Mouse (Mus musculus): ENCODE measurements around the gene Zfp87.

Gene Zfp87

GRCm38 (mm10) chr13:67525753-67526410, at the start of gene Zfp87, which contains the start of gene Gm26965:
Gene Zfp87 (minus strand): TSS chr13:67526177.
Gene Gm26965 (minus strand): TSS chr13:67526151.
- peak; percentile 85 to 92 for DNase-seq (ENCODE audit: low spot score in 2 of 2)

GRCm38 (mm10) chr13:67572591-67573189, 46.7 kb upstream of the Zfp87 start:
- no peak for DNase-seq (ENCODE audit: low spot score in 2 of 2)

GRCm38 (mm10) chr13:67553730-67554129, 27.8 kb upstream of the Zfp87 start, which contains the start of gene Zfp748:
Gene Zfp748 (minus strand): TSS chr13:67553830.
- no peak for DNase-seq (ENCODE audit: low spot score in 2 of 2)

- DNase-seq (ENCODE audit: low spot score in 2 of 2) = peak; percentile 82 to 89
Observed at GRCm38 (mm10) chr13:67552505-67553346, 26.7 kb upstream of the Zfp87 start.

GRCm38 (mm10) chr13:67545941-67546340, 20.0 kb upstream of the Zfp87 start:
- DNase-seq (ENCODE audit: low spot score in 2 of 2) = no peak

- DNase-seq (ENCODE audit: low spot score in 2 of 2) = no peak
Observed at GRCm38 (mm10) chr13:67527049-67527730, 1.2 kb upstream of the Zfp87 start.

- DNase-seq (ENCODE audit: low spot score in 2 of 2) = no peak
Observed at GRCm38 (mm10) chr13:67500908-67501307, 25.1 kb downstream of the Zfp87 start.

- peak; percentile 67 to 83 for DNase-seq (ENCODE audit: low spot score in 2 of 2)
Observed at GRCm38 (mm10) chr13:67500084-67500719, 25.8 kb downstream of the Zfp87 start, which contains the start of gene Zfp58. Gene Zfp58 (minus strand): TSS chr13:67500555.

GRCm38 (mm10) chr13:67495631-67496030, 30.3 kb downstream of the Zfp87 start:
- DNase-seq (ENCODE audit: low spot score in 2 of 2) = no peak

- no peak for DNase-seq (ENCODE audit: low spot score in 2 of 2)
Observed at GRCm38 (mm10) chr13:67484424-67484811, 41.6 kb downstream of the Zfp87 start.

GRCm38 (mm10) chr13:67483625-67484423, 42.2 kb downstream of the Zfp87 start, which contains the start of gene Zfp874b:
Gene Zfp874b (minus strand): TSS chr13:67484258.
- DNase-seq (ENCODE audit: low spot score in 2 of 2) = peak; percentile 80 to 89

GRCm38 (mm10) chr13:67481528-67481927, 44.4 kb downstream of the Zfp87 start:
- no peak for DNase-seq (ENCODE audit: low spot score in 2 of 2)

GRCm38 (mm10) chr13:67469274-67469673, 56.7 kb downstream of the Zfp87 start:
- no peak for DNase-seq (ENCODE audit: low spot score in 2 of 2)

All from urinary bladder, adult 18-20 months (tissue).